Mouse (Mus musculus): ENCODE results near the gene Rhoc. TPM values are rescaled to one million over a fixed set of nuclear protein-coding genes. Genes with fewer than 3 reads are reported as not detected.

Gene Rhoc
- polyA plus RNA-seq, 1 experiment from 2014 or later: 166 TPM

DNA sequence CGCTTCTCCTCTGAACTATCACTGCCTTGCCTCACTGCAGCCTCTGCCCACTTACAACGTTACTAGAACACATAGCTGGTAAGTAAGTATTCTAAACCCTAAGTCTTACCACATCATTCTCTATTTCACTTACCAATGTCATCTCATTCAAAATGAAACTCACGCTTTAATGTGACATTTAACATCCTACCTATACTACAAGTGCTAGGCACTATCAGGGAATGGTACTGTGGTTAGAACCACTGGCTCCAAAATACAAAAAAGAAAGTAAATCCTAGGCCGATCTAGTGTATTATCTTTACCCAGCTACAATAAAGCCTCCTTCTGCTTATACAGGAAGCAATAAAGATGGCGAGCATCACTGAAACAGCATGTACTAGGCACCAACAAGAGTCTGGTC is 52.9 kb downstream of the Rhoc start:
- H3K9ac ChIP-seq (ENCODE audit: low read length): no peak overlapping the region
- H3K36me3 ChIP-seq (ENCODE audit: control insufficient read depth, insufficient read depth, low read length): peaks cover 80% of the 10 kb centered on the region
- no peak overlapping the region for H3K4me3 ChIP-seq (ENCODE audit: low read depth, low read length)
- no peaks in the 10 kb centered on the region for H3K9me3 ChIP-seq (ENCODE audit: control insufficient read depth, low read length)
- 92% methylated on average over 5 of the region's 5 CpGs for WGBS
- ATAC-seq (replicated peaks; ENCODE audit: low FRiP score, low TSS enrichment, low read depth) (no peak), DNase-seq (ENCODE audit: low spot score) (no peak)
- H3K27me3 ChIP-seq (replicated peaks; ENCODE audit: control insufficient read depth, insufficient read depth, low read length): no peaks in the 10 kb centered on the region
- H3K4me2 ChIP-seq (ENCODE audit: low read length): no peak overlapping the region
- no peaks in the 10 kb centered on the region for H3K4me1 ChIP-seq (replicated peaks; ENCODE audit: control insufficient read depth, insufficient read depth, low read length)
- H3K27ac ChIP-seq (ENCODE audit: low read depth): no peak overlapping the region

Other genes starting within 250 kb of the Rhoc start
- 42.5 and 45.8 TPM in 2 replicates for gene Slc16a1, start 149.7 kb upstream of the Rhoc start, polyA plus RNA-seq (2014; fragmentation: Nextera tagmentation; extraction: Ambion mirVana)
- gene Ppm1j, start 7.3 kb upstream of the Rhoc start, polyA plus RNA-seq (2014; fragmentation: Nextera tagmentation; extraction: Ambion mirVana): 2.1 and 3.1 TPM in 2 replicates
- 0.04 and 0.11 TPM in 2 replicates for gene Fam19a3, start 6.5 kb upstream of the Rhoc start, polyA plus RNA-seq (2014; fragmentation: Nextera tagmentation; extraction: Ambion mirVana)
- gene Mov10, start 30.2 kb downstream of the Rhoc start, polyA plus RNA-seq (2014; fragmentation: Nextera tagmentation; extraction: Ambion mirVana): 83.6 and 94.5 TPM in 2 replicates
- 33.1 and 34.6 TPM in 2 replicates for gene St7l, start 75.6 kb downstream of the Rhoc start, polyA plus RNA-seq (2014; fragmentation: Nextera tagmentation; extraction: Ambion mirVana)
- gene Capza1, start 76.1 kb downstream of the Rhoc start, polyA plus RNA-seq (2014; fragmentation: Nextera tagmentation; extraction: Ambion mirVana): 194 and 209 TPM in 2 replicates
- 1.9 and 2.8 TPM in 2 replicates for gene Wnt2b, start 173.5 kb downstream of the Rhoc start, polyA plus RNA-seq (2014; fragmentation: Nextera tagmentation; extraction: Ambion mirVana)